Mouse (Mus musculus) neutrophil, adult 59 days (primary cell): ENCODE results near the gene AY761185. TPM values are rescaled to one million over a fixed set of nuclear protein-coding genes. Genes with fewer than 3 reads are reported as not detected.

Source experiments
- total RNA-seq, 2 experiments: library from RNA; stranded (reverse); gene quantifications; 1 replicate in 1 of 2; 2 replicates in 1 of 2; pipeline ENCODE4 v1.2.4; 2023

The AY761185 gene
- total RNA-seq: not detected

DNA sequence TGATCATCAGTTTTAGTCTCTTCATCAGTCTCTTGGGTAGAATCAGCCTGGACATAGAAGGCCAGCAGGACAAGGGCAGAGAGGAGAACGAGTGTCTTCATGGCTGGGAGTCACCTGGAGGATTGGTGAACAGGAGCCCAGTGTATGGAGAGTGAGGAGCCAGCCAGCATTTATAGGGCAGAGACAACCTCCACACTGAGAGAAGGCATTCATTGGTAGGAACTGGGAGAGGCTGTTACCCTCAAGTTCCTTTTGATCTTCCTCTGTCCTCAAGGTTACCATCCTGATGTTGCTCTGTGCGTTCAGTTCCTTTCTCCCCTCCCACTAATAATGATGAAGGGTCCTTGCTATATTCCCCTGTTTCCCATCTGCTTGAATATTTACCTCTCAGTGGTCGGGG lies at the start of gene AY761185:
AY761185 (minus strand) TSS at position 101 of the 400 bp plus-strand sequence.

DNA sequence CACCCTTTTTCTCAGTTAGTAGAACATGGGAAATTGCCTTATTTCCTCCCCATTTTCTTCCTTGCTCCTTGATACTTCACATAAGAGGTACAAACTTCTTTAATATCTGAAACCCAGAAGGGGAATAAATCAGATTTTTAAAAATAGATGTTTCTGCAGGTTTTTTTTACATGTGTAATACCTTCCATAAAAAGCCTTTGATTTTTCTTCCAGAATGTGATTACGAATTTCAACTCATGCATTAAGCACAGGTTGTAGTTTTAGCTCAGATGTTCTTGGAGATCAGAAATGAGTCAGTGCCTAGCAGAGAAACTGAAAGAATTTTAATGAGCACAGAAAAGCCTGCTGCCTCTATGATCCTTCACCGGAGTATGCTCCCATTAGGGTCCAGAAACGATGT lies 22.5 kb downstream of the AY761185 start, which contains the start of gene Gm6040:
Gm6040 (minus strand) TSS at position 101 of the 400 bp plus-strand sequence.

DNA sequence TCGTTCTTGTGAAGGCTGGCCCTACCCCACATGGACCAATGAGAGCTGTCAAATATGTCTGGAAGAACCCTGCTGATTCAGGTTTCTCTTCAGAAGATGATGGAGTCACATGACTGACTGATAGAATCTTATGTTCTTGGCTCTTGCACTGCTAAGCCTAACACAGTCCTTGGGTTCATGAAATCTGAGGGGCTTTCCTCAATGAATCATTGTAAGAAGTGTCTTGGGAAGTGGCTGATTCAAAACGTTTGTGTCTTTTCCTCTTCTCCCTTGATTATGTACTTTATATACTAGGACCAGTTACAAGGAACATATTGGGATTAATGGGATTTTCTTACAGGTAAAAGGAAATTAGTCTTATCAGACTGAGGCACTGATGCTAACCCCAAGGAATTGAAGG lies 42.0 kb downstream of the AY761185 start, which contains the start of gene Gm15056:
Gm15056 (minus strand) TSS at position 101 of the 400 bp plus-strand sequence.

Other genes with a start within 250 kb of the AY761185 start
- gene Defb33, start 52.0 kb downstream of the AY761185 start, total RNA-seq: not detected
- gene Gm15056, start 42.1 kb downstream of the AY761185 start, total RNA-seq: not detected
- gene Gm6040, start 22.6 kb downstream of the AY761185 start, total RNA-seq: not detected
- gene Defa21, start 80.8 kb upstream of the AY761185 start, total RNA-seq: not detected
- not detected for gene Defa23, start 110.3 kb upstream of the AY761185 start, total RNA-seq
- not detected for gene Defa35, start 120.3 kb upstream of the AY761185 start, total RNA-seq
- gene Defa25, start 139.7 kb upstream of the AY761185 start, total RNA-seq: not detected
- not detected for gene Gm14851, start 151.3 kb upstream of the AY761185 start, total RNA-seq
- gene Defa30, start 189.9 kb upstream of the AY761185 start, total RNA-seq: not detected
- not detected for gene Defa22, start 217.6 kb upstream of the AY761185 start, total RNA-seq
- not detected for gene Defa31, start 246.9 kb upstream of the AY761185 start, total RNA-seq